Mouse (Mus musculus) cerebellum, postnatal 14 days (tissue): ENCODE measurements around the gene Olfr692.

ENCODE experiments used
- DNase-seq, 2 experiments: peaks; one replicate each; pipeline ENCODE4 v3.0.0; 2021; ENCODE audit warnings: mixed read lengths in 2 of 2

Olfr692 gene

DNA sequence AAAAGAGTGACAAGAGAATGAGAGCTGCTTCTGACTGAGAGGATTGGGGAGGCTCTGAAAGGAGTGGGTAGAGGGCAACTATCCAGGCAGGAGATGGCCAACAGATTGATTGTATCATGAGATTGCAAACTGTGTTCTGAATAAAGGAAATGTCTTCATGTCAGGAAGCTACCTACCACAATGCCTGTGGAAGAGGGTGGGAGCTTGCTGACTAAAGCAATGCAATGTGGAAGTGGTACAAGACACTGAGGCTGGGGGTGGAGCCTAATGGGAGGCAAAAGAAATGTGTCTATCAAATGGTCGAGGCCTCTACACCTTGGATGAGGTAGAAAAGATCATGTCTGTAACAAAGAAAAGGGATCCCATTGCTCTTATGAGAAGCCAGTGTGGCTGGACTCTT, 38.3 kb downstream of the Olfr692 start:
- DNase-seq, result no peak

- peak; percentile 90 to 94 for DNase-seq
These were observed 44.0 kb downstream of the Olfr692 start for GRCm38 (mm10) chr7:105411874-105412632.

DNA sequence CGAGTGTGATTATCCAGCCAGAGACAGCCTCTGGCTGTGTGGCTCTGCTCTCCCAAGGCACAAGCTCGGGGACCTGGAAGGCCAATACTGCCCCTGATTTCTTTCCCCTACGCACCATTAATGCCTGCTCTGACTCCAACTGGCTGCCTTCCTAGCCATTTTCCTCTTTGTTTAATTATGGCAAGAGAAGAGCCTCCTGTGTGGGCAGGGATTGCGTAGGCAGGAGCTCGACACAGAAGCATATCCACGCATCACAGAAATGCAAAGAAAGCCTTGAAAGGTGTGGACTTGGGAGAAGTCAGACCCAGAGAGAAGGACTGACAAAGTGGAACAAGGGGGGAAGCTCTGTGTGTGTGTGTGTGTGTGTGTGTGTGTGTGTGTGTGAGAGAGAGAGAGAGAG, 46.4 kb downstream of the Olfr692 start:
- DNase-seq, result no peak

DNA sequence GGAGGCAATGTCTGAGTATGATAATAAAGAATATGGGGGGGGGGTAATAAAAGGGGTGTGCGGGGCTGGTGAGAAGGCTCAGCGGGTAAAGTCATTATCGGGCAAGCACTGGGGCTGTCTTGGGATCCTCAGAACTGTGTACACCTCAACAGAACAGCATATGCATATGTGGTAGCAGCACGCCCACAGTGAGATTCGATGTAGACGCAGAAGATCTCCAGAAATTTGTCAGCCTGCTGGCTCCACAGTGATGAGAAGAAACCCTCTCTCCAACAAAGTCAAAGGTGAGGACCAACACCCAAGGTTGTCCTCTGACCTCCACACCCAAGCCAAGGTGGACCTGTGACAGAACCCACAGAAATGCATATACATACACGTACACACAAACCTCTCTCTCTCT, 48.5 kb downstream of the Olfr692 start:
- no peak for DNase-seq

- DNase-seq, result no peak
These were observed 50.1 kb downstream of the Olfr692 start for GRCm38 (mm10) chr7:105418106-105418505.
